Mouse (Mus musculus): ENCODE data around the gene 1600012H06Rik. TPM values are rescaled to one million over a fixed set of nuclear protein-coding genes. Genes with fewer than 3 reads are reported as not detected.
"Not testable (repeated sequence)": the region's sequence is repeated elsewhere in the genome, so short reads cannot be mapped to it uniquely, and the experiment has no call there.

Gene 1600012H06Rik
- polyA plus RNA-seq, 1 experiment from 2014 or later: 32.8 TPM

DNA sequence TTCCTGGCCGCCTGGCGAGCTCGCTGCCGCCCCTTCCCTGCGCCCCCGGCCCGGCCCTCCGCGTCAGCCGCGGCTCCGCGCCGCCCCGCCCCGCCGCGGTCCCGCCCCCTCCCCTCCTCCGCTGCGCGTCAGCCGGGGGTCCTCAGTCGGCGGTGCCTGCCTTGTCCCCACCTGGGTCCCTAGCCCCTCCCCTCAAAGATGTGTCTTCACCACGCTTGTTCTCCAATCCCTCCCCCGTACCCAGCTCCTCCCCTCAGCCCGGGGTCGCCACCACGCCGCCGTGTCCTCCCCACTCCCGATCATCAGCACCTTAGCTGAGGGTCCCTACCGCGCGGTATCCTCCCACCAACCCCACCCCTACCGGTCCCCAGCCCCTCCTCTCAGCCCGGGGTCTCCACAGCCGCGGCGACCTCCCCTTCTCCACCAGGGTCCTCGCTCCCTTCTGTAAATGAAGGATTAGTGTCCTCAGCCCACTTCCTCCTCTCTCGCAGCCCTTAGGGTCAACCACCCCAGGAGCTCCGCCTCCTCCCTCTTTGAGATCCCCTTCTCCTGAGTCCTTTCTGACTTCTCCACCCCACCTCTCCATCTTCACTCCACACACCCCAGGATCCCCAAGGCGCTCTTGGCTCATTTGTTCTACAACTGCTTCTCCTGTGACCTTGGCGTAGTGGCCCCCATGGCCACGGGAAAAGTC lies 50.3 kb downstream of the 1600012H06Rik start:
- not testable (repeated sequence) for H3K4me1 ChIP-seq (ENCODE audit: control insufficient read depth in 2 of 2, insufficient read depth in 2 of 2, low read length in 2 of 2); H3K27me3 ChIP-seq (ENCODE audit: control insufficient read depth, insufficient read depth, low read length); H3K9ac ChIP-seq (ENCODE audit: low read length); H3K36me3 ChIP-seq (ENCODE audit: control insufficient read depth, insufficient read depth, low read length); H3K9me3 ChIP-seq (ENCODE audit: control insufficient read depth, low read length); H3K27ac ChIP-seq (replicated peaks in 1 of 2; ENCODE audit: control insufficient read depth in 1 of 2, insufficient read depth in 1 of 2, low read depth in 2 of 2, low read length in 2 of 2); H3K4me2 ChIP-seq (ENCODE audit: low read length); H3K4me3 ChIP-seq (ENCODE audit: control insufficient read depth in 1 of 2, insufficient read depth in 1 of 2, low read depth in 1 of 2, low read length in 2 of 2)
- peak; percentile 79 for ATAC-seq (ENCODE audit: insufficient number of reproducible peaks, insufficient read depth, low FRiP score, low read depth)
- WGBS: no CpG with 5 or more reads among the region's 47 CpGs

- ATAC-seq (ENCODE audit: insufficient number of reproducible peaks, insufficient read depth, low FRiP score, low read depth); H3K9ac ChIP-seq (ENCODE audit: low read length); H3K27me3 ChIP-seq (ENCODE audit: control insufficient read depth, insufficient read depth, low read length); H3K4me1 ChIP-seq (ENCODE audit: control insufficient read depth in 2 of 2, insufficient read depth in 2 of 2, low read length in 2 of 2); H3K4me2 ChIP-seq (ENCODE audit: low read length); H3K4me3 ChIP-seq (ENCODE audit: control insufficient read depth in 1 of 2, insufficient read depth in 1 of 2, low read depth in 1 of 2, low read length in 2 of 2); H3K27ac ChIP-seq (replicated peaks in 1 of 2; ENCODE audit: control insufficient read depth in 1 of 2, insufficient read depth in 1 of 2, low read depth in 2 of 2, low read length in 2 of 2); H3K9me3 ChIP-seq (ENCODE audit: control insufficient read depth, low read length); H3K36me3 ChIP-seq (ENCODE audit: control insufficient read depth, insufficient read depth, low read length): not testable (repeated sequence)
- no CpG with 5 or more reads among the region's 5 CpGs for WGBS
Measured at GRCm38 (mm10) chr17:14994140-14994539, 51.2 kb downstream of the 1600012H06Rik start.

- not testable (repeated sequence) for H3K36me3 ChIP-seq (ENCODE audit: control insufficient read depth, insufficient read depth, low read length); H3K4me3 ChIP-seq (ENCODE audit: control insufficient read depth in 1 of 2, insufficient read depth in 1 of 2, low read depth in 1 of 2, low read length in 2 of 2); H3K9me3 ChIP-seq (ENCODE audit: control insufficient read depth, low read length); H3K4me2 ChIP-seq (ENCODE audit: low read length); H3K27me3 ChIP-seq (ENCODE audit: control insufficient read depth, insufficient read depth, low read length); H3K4me1 ChIP-seq (ENCODE audit: control insufficient read depth in 2 of 2, insufficient read depth in 2 of 2, low read length in 2 of 2); ATAC-seq (ENCODE audit: insufficient number of reproducible peaks, insufficient read depth, low FRiP score, low read depth); H3K27ac ChIP-seq (replicated peaks in 1 of 2; ENCODE audit: control insufficient read depth in 1 of 2, insufficient read depth in 1 of 2, low read depth in 2 of 2, low read length in 2 of 2); H3K9ac ChIP-seq (ENCODE audit: low read length)
- no CpG with 5 or more reads among the region's 4 CpGs for WGBS
Measured at GRCm38 (mm10) chr17:15000047-15000446, 57.1 kb downstream of the 1600012H06Rik start.

DNA sequence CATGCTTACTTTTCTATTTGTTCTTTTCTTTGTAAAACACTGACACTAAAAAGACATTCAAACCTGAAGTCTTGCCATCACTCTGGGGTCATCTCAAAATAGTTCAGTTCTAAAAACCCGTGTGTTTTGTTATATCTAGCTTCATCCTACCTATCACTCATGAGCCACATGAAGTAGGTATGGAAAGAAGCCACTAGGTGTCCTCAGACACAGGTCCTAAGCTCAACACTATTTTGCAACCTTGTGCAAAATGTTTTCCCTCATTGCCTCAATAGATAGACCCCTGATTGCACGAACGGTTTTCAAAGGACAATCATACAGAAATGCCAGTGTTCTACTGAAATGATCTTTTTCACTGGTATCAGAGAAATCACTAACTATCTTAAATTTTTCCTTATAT lies 66.1 kb downstream of the 1600012H06Rik start:
- H3K27me3 ChIP-seq (ENCODE audit: control insufficient read depth, insufficient read depth, low read length); ATAC-seq (ENCODE audit: insufficient number of reproducible peaks, insufficient read depth, low FRiP score, low read depth); H3K4me2 ChIP-seq (ENCODE audit: low read length); H3K27ac ChIP-seq (replicated peaks in 1 of 2; ENCODE audit: control insufficient read depth in 1 of 2, insufficient read depth in 1 of 2, low read depth in 2 of 2, low read length in 2 of 2); H3K9ac ChIP-seq (ENCODE audit: low read length); H3K9me3 ChIP-seq (ENCODE audit: control insufficient read depth, low read length); H3K36me3 ChIP-seq (ENCODE audit: control insufficient read depth, insufficient read depth, low read length); H3K4me1 ChIP-seq (ENCODE audit: control insufficient read depth in 2 of 2, insufficient read depth in 2 of 2, low read length in 2 of 2); H3K4me3 ChIP-seq (ENCODE audit: control insufficient read depth in 1 of 2, insufficient read depth in 1 of 2, low read depth in 1 of 2, low read length in 2 of 2): not testable (repeated sequence)
- WGBS: no CpG with 5 or more reads among the region's 3 CpGs

Other genes with a start within 250 kb of the 1600012H06Rik start
- gene Thbs2, start 248.9 kb upstream of the 1600012H06Rik start, polyA plus RNA-seq (2014; fragmentation: Nextera tagmentation; extraction: Ambion mirVana): 36.9 and 37.9 TPM in 2 replicates
- gene Wdr27, start within 50 bp of the 1600012H06Rik start, polyA plus RNA-seq (2014; fragmentation: Nextera tagmentation; extraction: Ambion mirVana): 4.6 and 6.4 TPM in 2 replicates
- 33.9 and 36.9 TPM in 2 replicates for gene Phf10, start 18.1 kb downstream of the 1600012H06Rik start, polyA plus RNA-seq (2014; fragmentation: Nextera tagmentation; extraction: Ambion mirVana)
- 5.8 and 7.1 TPM in 2 replicates for gene 9030025P20Rik, start 35.3 kb downstream of the 1600012H06Rik start, polyA plus RNA-seq (2014; fragmentation: Nextera tagmentation; extraction: Ambion mirVana)
- not detected in 2 replicates for gene Gm3417, start 35.6 kb downstream of the 1600012H06Rik start, polyA plus RNA-seq (2014; fragmentation: Nextera tagmentation; extraction: Ambion mirVana)
- 4.5 and 4.8 TPM in 2 replicates for gene Gm3435, start 67.0 kb downstream of the 1600012H06Rik start, polyA plus RNA-seq (2014; fragmentation: Nextera tagmentation; extraction: Ambion mirVana)
- gene Ermard, start 98.0 kb downstream of the 1600012H06Rik start, polyA plus RNA-seq (2014; fragmentation: Nextera tagmentation; extraction: Ambion mirVana): 58.8 and 61.6 TPM in 2 replicates
- gene Tcte3, start 98.3 kb downstream of the 1600012H06Rik start, polyA plus RNA-seq (2014; fragmentation: Nextera tagmentation; extraction: Ambion mirVana): 0.45 TPM in 1 of 2 replicates, not detected in the other
- 2.5 and 2.6 TPM in 2 replicates for gene Gm3448, start 98.4 kb downstream of the 1600012H06Rik start, polyA plus RNA-seq (2014; fragmentation: Nextera tagmentation; extraction: Ambion mirVana)